Mouse (Mus musculus): ENCODE measurements around the gene Adamts9.
A peak's percentile ranks its signal among the peaks of the same experiment; 100 is the strongest.

The Adamts9 gene

GRCm38 (mm10) chr6:92921843-92922242, 21.4 kb downstream of the Adamts9 start:
- DNase-seq: peak; percentile 51

GRCm38 (mm10) chr6:92920938-92921689, 22.2 kb downstream of the Adamts9 start:
- DNase-seq: no peak

GRCm38 (mm10) chr6:92910611-92911010, 32.7 kb downstream of the Adamts9 start:
- no peak for DNase-seq

- peak; percentile 27 for DNase-seq
Observed at GRCm38 (mm10) chr6:92909361-92909760, 33.9 kb downstream of the Adamts9 start.

- DNase-seq: peak; percentile 47
Observed at GRCm38 (mm10) chr6:92905922-92906321, 37.4 kb downstream of the Adamts9 start.

- DNase-seq: no peak
Observed at GRCm38 (mm10) chr6:92904491-92904890, 38.8 kb downstream of the Adamts9 start.

- no peak for DNase-seq
Observed at GRCm38 (mm10) chr6:92904037-92904436, 39.3 kb downstream of the Adamts9 start.

GRCm38 (mm10) chr6:92891535-92891934, 51.8 kb downstream of the Adamts9 start:
- DNase-seq: no peak

GRCm38 (mm10) chr6:92883131-92883900, 60.0 kb downstream of the Adamts9 start:
- no peak for DNase-seq

- no peak for DNase-seq
Observed at GRCm38 (mm10) chr6:92882446-92882845, 60.8 kb downstream of the Adamts9 start.

GRCm38 (mm10) chr6:92879700-92880265, 63.5 kb downstream of the Adamts9 start:
- DNase-seq: no peak

- DNase-seq: no peak
Observed at GRCm38 (mm10) chr6:92878771-92879170, 64.5 kb downstream of the Adamts9 start.

- no peak for DNase-seq
Observed at GRCm38 (mm10) chr6:92877236-92877635, 66.1 kb downstream of the Adamts9 start.

GRCm38 (mm10) chr6:92876121-92876520, 67.2 kb downstream of the Adamts9 start:
- no peak for DNase-seq

- DNase-seq: no peak
Observed at GRCm38 (mm10) chr6:92875340-92875739, 68.0 kb downstream of the Adamts9 start.

- DNase-seq: peak; percentile 48
Observed at GRCm38 (mm10) chr6:92874854-92875253, 68.4 kb downstream of the Adamts9 start.

- no peak for DNase-seq
Observed at GRCm38 (mm10) chr6:92872766-92873165, 70.5 kb downstream of the Adamts9 start.

GRCm38 (mm10) chr6:92871813-92872212, 71.5 kb downstream of the Adamts9 start:
- DNase-seq: peak; percentile 41

- DNase-seq: peak; percentile 36
Observed at GRCm38 (mm10) chr6:92869582-92870219, 73.6 kb downstream of the Adamts9 start.

GRCm38 (mm10) chr6:92869089-92869581, 74.2 kb downstream of the Adamts9 start, which contains the start of gene Gm15737:
Gene Gm15737 (plus strand): TSS chr6:92869357.
- DNase-seq: peak; percentile 67

- DNase-seq: no peak
Observed at GRCm38 (mm10) chr6:92862599-92862998, 80.7 kb downstream of the Adamts9 start.

GRCm38 (mm10) chr6:92860285-92860912, 82.9 kb downstream of the Adamts9 start:
- DNase-seq: no peak
